Mouse (Mus musculus) hematopoietic multipotent progenitor cell, adult 10-12 weeks (in vitro differentiated cells): ENCODE measurements around the gene Cbx3. TPM values are rescaled to one million over a fixed set of nuclear protein-coding genes. Genes with fewer than 3 reads are reported as not detected.

Experiments used
- polyA plus RNA-seq: library from polyadenylated mRNA; stranded (reverse); fragments of >175 nt; gene quantifications from 2 replicates; pipeline ENCODE4 v1.2.3, GENCODE M21; 2012; ENCODE audit warnings: low replicate concordance

Cbx3 gene
- 23.7 and 41.5 TPM in 2 replicates for polyA plus RNA-seq

DNA sequence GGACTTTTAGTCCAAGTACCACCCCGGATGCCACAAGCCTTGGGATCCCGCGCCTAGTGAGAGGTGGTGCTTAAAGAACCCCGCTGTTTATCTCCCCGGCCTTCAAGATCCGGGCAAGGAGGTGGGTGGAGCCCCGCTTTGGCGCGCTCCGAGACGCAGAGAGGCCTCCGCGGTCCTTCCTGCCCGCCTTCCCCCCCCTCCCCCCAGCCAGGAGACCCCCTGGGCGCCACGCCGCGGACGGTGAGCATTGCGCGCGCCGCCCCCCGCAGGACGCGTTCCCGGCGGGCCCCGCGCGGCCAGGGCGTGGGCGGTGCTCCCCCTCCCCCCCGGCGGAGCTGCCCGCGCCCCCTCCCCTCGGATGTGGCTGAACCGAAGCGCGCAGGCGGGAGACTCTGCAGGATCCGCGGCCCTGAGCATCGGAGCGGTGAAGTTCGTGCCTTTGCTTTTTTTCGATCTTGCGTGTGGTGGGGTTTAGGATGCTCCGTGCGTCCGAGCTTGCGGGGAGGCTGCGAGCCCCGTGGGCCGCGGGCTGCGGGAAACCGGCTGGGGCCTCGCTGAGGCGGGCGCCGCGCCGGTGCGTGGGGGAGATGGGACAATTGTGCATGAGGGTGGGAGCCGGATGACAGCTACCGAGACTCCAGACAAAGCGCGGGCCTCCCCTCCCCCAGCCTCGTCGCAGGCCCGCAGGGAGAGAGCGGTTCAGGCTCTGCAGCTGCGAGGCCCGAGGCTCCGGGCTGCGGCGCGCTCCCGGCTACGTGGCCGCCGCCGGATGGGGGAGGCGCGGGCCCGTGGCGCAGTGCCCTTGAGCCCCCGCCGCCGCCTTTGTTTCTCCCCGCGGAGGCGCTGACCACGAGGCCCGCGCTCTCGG, at the start of gene Cbx3:
Gene Cbx3, plus strand, starts transcription at position 50 of the 868 bp plus-strand sequence.

GRCm38 (mm10) chr6:51432535-51433397, 37.4 kb upstream of the Cbx3 start, which contains the start of gene Nfe2l3:
Gene Nfe2l3 (plus strand): TSS chr6:51432670.

GRCm38 (mm10) chr6:51469715-51470310, 347 bp upstream of the Cbx3 start, which contains the start of gene Hnrnpa2b1:
Gene Hnrnpa2b1 (minus strand): TSS chr6:51469894.

DNA sequence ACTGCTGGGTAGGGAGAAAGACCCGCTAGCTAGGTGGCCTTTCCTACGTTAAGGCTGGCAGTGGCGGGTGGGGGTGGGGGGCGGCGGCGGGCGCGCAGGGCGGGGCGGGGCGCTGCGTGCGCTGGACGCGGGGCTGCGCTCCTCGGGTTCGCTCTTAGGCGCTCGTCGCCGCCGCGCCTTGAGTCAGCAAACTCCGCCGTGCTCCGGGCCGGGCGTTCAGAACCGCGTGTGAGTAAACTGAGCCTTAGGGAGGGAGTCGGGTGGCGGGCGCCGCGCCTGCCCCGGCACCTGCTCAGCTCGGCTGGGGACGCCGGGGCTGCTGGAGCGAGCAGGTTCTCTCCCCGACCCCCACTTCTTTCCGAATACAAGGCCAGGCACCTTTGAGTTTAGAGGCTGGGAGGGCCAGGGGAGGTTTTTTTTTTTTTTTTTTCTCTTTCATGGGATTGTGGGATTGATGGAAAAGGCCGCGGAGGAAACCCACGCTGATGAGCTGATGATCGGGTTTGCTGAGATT, 53.7 kb downstream of the Cbx3 start, which contains the start of gene Snx10:
Gene Snx10, plus strand, starts transcription at position 95 of the 514 bp plus-strand sequence.

Other genes with a start within 250 kb of the Cbx3 start
- gene Nfe2l3, start 37.7 kb upstream of the Cbx3 start, polyA plus RNA-seq, result 0.15 and 1.2 TPM in 2 replicates
- 119 and 325 TPM in 2 replicates for gene Hnrnpa2b1, start 466 bp upstream of the Cbx3 start, polyA plus RNA-seq
- gene Snx10, start 53.5 kb downstream of the Cbx3 start, polyA plus RNA-seq, result 0.80 and 2.5 TPM in 2 replicates